Mouse (Mus musculus): ENCODE results near the gene Gps1. TPM values are rescaled to one million over a fixed set of nuclear protein-coding genes. Genes with fewer than 3 reads are reported as not detected.

Gene Gps1
- polyA plus RNA-seq, 1 experiment from 2014 or later = 272 TPM

- 97% methylated on average over 6 of the region's 6 CpGs for WGBS
- Histone ChIP-seq H3K4me3 (ENCODE audit: low read length) (no peak overlapping the region), H3K4me1 (ENCODE audit: control insufficient read depth, insufficient read depth, low read depth, low read length) (peaks cover 19% of the 10 kb centered on the region), H3K9me3 (ENCODE audit: control insufficient read depth, low read length) (no peaks in the 10 kb centered on the region), H3K9ac (ENCODE audit: low read depth, low read length) (no peak overlapping the region), H3K4me2 (ENCODE audit: low read length) (no peak overlapping the region), H3K27ac (ENCODE audit: low read depth, low read length) (no peak overlapping the region), H3K27me3 (replicated peaks; ENCODE audit: control insufficient read depth, insufficient read depth, low read length) (no peaks in the 10 kb centered on the region), H3K36me3 (ENCODE audit: control insufficient read depth, insufficient read depth, low read length) (peaks cover 83% of the 10 kb centered on the region)
- no peak for ATAC-seq
Measured at GRCm38 (mm10) chr11:120817358-120817757, 33.3 kb downstream of the Gps1 start.

DNA sequence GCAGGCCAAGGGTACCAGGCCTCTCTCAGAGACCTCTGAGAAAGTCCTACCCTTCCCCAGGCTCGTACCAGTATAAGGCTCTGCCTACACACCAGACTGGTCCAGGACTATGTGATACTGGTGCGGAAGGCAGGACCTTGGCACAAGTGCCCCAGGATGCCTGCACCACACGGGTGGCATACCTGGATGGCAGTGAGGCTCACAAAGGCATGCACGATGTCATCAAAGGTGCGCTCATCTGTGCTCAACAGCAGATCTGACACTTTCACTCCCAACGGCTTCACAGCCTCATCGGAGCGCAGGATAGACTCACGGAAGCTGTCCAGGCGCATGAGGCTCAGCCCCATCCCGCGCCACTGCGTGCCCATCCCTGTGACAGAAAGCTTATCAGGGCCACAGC, 34.2 kb downstream of the Gps1 start:
- WGBS = 95% methylated on average over 13 of the region's 13 CpGs
- no peak overlapping the region for H3K9ac ChIP-seq (ENCODE audit: low read depth, low read length)

DNA sequence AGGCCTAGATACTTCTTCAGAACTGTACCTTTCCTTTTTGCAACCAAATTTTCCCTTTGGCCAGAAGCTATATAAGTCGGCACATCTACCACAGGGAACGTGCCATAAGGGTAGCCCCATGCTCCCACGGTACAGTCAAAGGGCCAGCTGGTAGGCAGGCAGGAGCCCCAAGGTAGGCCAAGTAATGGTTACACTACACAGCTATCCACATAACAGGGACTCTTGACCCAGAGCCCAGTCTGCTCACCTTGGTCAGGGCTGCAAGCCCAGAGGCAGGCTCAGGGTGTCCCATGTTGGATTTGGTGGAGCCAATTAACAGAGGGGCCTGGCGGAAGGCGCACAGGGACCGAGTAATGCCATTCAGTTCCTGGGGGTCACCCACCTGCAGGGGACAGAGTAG, 35.5 kb downstream of the Gps1 start:
- no peak overlapping the region for H3K4me3 ChIP-seq (ENCODE audit: low read length)
- H3K27ac ChIP-seq (ENCODE audit: low read depth, low read length) = no peak overlapping the region
- no peak overlapping the region for H3K9ac ChIP-seq (ENCODE audit: low read depth, low read length)
- no peaks in the 10 kb centered on the region for H3K9me3 ChIP-seq (ENCODE audit: control insufficient read depth, low read length)
- H3K36me3 ChIP-seq (ENCODE audit: control insufficient read depth, insufficient read depth, low read length) = peaks cover 62% of the 10 kb centered on the region
- WGBS = 94% methylated on average over 6 of the region's 6 CpGs
- H3K27me3 ChIP-seq (replicated peaks; ENCODE audit: control insufficient read depth, insufficient read depth, low read length) = no peaks in the 10 kb centered on the region
- no peak overlapping the region for H3K4me2 ChIP-seq (ENCODE audit: low read length)
- ATAC-seq = no peak
- peaks cover 25% of the 10 kb centered on the region for H3K4me1 ChIP-seq (ENCODE audit: control insufficient read depth, insufficient read depth, low read depth, low read length)

More for the DNA sequence above, 34.2 kb downstream of the Gps1 start:
- Histone ChIP-seq H3K4me1 (ENCODE audit: control insufficient read depth, insufficient read depth, low read depth, low read length) (peaks cover 25% of the 10 kb centered on the region), H3K36me3 (ENCODE audit: control insufficient read depth, insufficient read depth, low read length) (peaks cover 75% of the 10 kb centered on the region), H3K4me3 (ENCODE audit: low read length) (no peak overlapping the region), H3K4me2 (ENCODE audit: low read length) (no peak overlapping the region), H3K27me3 (replicated peaks; ENCODE audit: control insufficient read depth, insufficient read depth, low read length) (no peaks in the 10 kb centered on the region), H3K27ac (ENCODE audit: low read depth, low read length) (no peak overlapping the region), H3K9me3 (ENCODE audit: control insufficient read depth, low read length) (no peaks in the 10 kb centered on the region)
- ATAC-seq = no peak

GRCm38 (mm10) chr11:120820546-120820945, 36.5 kb downstream of the Gps1 start:
- Histone ChIP-seq H3K4me1 (ENCODE audit: control insufficient read depth, insufficient read depth, low read depth, low read length) (peaks cover 32% of the 10 kb centered on the region), H3K4me2 (ENCODE audit: low read length) (peak overlapping the region; percentile 95), H3K4me3 (ENCODE audit: low read length) (no peak overlapping the region), H3K36me3 (ENCODE audit: control insufficient read depth, insufficient read depth, low read length) (peaks cover 52% of the 10 kb centered on the region), H3K27me3 (replicated peaks; ENCODE audit: control insufficient read depth, insufficient read depth, low read length) (no peaks in the 10 kb centered on the region), H3K27ac (ENCODE audit: low read depth, low read length) (no peak overlapping the region), H3K9me3 (ENCODE audit: control insufficient read depth, low read length) (no peaks in the 10 kb centered on the region), H3K9ac (ENCODE audit: low read depth, low read length) (no peak overlapping the region)
- WGBS = 84% methylated on average over 14 of the region's 14 CpGs
- no peak for ATAC-seq

GRCm38 (mm10) chr11:120821076-120821922, 37.2 kb downstream of the Gps1 start:
- H3K4me1 ChIP-seq (ENCODE audit: control insufficient read depth, insufficient read depth, low read depth, low read length) = peaks cover 38% of the 10 kb centered on the region
- H3K4me2 ChIP-seq (ENCODE audit: low read length) = peak overlapping the region; percentile 95
- peak overlapping the region; percentile 36 for H3K9ac ChIP-seq (ENCODE audit: low read depth, low read length)
- H3K9me3 ChIP-seq (ENCODE audit: control insufficient read depth, low read length) = no peaks in the 10 kb centered on the region
- 76% methylated on average over 14 of the region's 14 CpGs for WGBS
- H3K27me3 ChIP-seq (replicated peaks; ENCODE audit: control insufficient read depth, insufficient read depth, low read length) = no peaks in the 10 kb centered on the region
- H3K27ac ChIP-seq (ENCODE audit: low read depth, low read length) = no peak overlapping the region
- no peak for ATAC-seq
- peaks cover 45% of the 10 kb centered on the region for H3K36me3 ChIP-seq (ENCODE audit: control insufficient read depth, insufficient read depth, low read length)
- H3K4me3 ChIP-seq (ENCODE audit: low read length) = peak overlapping the region; percentile 18

GRCm38 (mm10) chr11:120822321-120822720, 38.2 kb downstream of the Gps1 start:
- 49% methylated on average over 4 of the region's 4 CpGs for WGBS
- no peak for ATAC-seq
- Histone ChIP-seq H3K4me2 (ENCODE audit: low read length) (peak overlapping the region; percentile 95), H3K9ac (ENCODE audit: low read depth, low read length) (peak overlapping the region; percentile 97), H3K36me3 (ENCODE audit: control insufficient read depth, insufficient read depth, low read length) (peaks cover 36% of the 10 kb centered on the region), H3K4me3 (ENCODE audit: low read length) (peak overlapping the region; percentile 81), H3K9me3 (ENCODE audit: control insufficient read depth, low read length) (no peaks in the 10 kb centered on the region), H3K27ac (ENCODE audit: low read depth, low read length) (no peak overlapping the region), H3K4me1 (ENCODE audit: control insufficient read depth, insufficient read depth, low read depth, low read length) (peaks cover 38% of the 10 kb centered on the region), H3K27me3 (replicated peaks; ENCODE audit: control insufficient read depth, insufficient read depth, low read length) (no peaks in the 10 kb centered on the region)

GRCm38 (mm10) chr11:120822831-120823550, 38.9 kb downstream of the Gps1 start:
- H3K36me3 ChIP-seq (ENCODE audit: control insufficient read depth, insufficient read depth, low read length) = peaks cover 29% of the 10 kb centered on the region
- H3K27me3 ChIP-seq (replicated peaks; ENCODE audit: control insufficient read depth, insufficient read depth, low read length) = no peaks in the 10 kb centered on the region
- no peaks in the 10 kb centered on the region for H3K9me3 ChIP-seq (ENCODE audit: control insufficient read depth, low read length)
- no peak for ATAC-seq
- H3K4me1 ChIP-seq (ENCODE audit: control insufficient read depth, insufficient read depth, low read depth, low read length) = peaks cover 38% of the 10 kb centered on the region
- H3K9ac ChIP-seq (ENCODE audit: low read depth, low read length) = peak overlapping the region; percentile 97
- peak overlapping the region; percentile 81 for H3K4me3 ChIP-seq (ENCODE audit: low read length)
- peak overlapping the region; percentile 100 for H3K27ac ChIP-seq (ENCODE audit: low read depth, low read length)
- 0% methylated on average over 14 of the region's 14 CpGs for WGBS
- peak overlapping the region; percentile 95 for H3K4me2 ChIP-seq (ENCODE audit: low read length)

DNA sequence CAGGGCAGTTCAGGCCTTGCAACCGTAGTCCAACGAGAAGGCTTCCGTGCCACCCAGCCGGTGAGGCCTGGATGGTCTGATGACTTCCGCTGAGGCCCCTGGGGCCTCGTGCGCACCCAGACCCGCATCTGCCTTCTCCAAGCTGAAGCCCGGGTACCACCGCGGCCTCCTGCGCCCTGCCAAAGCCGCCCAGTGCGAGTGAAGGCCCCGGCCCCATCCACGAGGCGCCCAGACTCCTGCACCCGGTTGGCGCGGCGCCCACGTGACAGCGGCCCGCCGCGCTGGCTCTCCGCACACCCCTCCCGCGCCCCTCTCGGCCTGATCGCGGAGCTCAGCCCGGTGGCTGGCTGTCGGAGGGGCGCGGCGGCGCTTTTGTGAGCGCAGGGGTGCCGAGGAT, 39.5 kb downstream of the Gps1 start:
- Histone ChIP-seq H3K27ac (ENCODE audit: low read depth, low read length) (peak overlapping the region; percentile 100), H3K36me3 (ENCODE audit: control insufficient read depth, insufficient read depth, low read length) (peaks cover 23% of the 10 kb centered on the region), H3K9me3 (ENCODE audit: control insufficient read depth, low read length) (no peaks in the 10 kb centered on the region), H3K4me1 (ENCODE audit: control insufficient read depth, insufficient read depth, low read depth, low read length) (peaks cover 38% of the 10 kb centered on the region), H3K4me2 (ENCODE audit: low read length) (peak overlapping the region; percentile 95), H3K27me3 (replicated peaks; ENCODE audit: control insufficient read depth, insufficient read depth, low read length) (no peaks in the 10 kb centered on the region), H3K9ac (ENCODE audit: low read depth, low read length) (peak overlapping the region; percentile 97), H3K4me3 (ENCODE audit: low read length) (peak overlapping the region; percentile 81)
- ATAC-seq = peak; percentile 36
- 0% methylated on average over 22 of the region's 40 CpGs for WGBS
